Mouse (Mus musculus) neural tube, embryonic 11.5 days (tissue): ENCODE measurements at regions not wholly inside any gene's neighbourhood (a gene's known extent, or its start where the extent isn't known, plus 50 kb on each side); places are given as distances from the start of the nearest gene placed in this dataset.

Experiments used
- ATAC-seq: fragments of 200-750 bp; cut with Nextera tagmentation; 2 replicates; pipeline ENCODE4 v1.8.0; 2017; ENCODE audit warnings: moderate number of reproducible peaks, mild to moderate bottlenecking, moderate TSS enrichment, moderate library complexity; ENCODE audit not compliant: insufficient read depth, low FRiP score, low TSS enrichment
- DNase-seq: peaks from one replicate; pipeline ENCODE4 v3.0.0-alpha.2; 2015; ENCODE audit warnings: low spot score
- H3K27ac ChIP-seq: fragments of 300-500 bp; sonication (generic); 2 replicates; pipeline ENCODE4 v1.5.1; 2014; ENCODE audit warnings: low read depth, mild to moderate bottlenecking, low read length
- H3K27me3 ChIP-seq: fragments of 300-500 bp; sonication (generic); 2 replicates; pipeline ENCODE4 v1.6.1; 2014; ENCODE audit warnings: mild to moderate bottlenecking, low read length, mixed read lengths; ENCODE audit not compliant: control insufficient read depth, insufficient read depth
- H3K36me3 ChIP-seq: fragments of 300-500 bp; sonication (generic); 2 replicates; pipeline ENCODE4 v1.6.1; 2014; ENCODE audit warnings: mild to moderate bottlenecking, low read length, moderate library complexity, mixed read lengths; ENCODE audit not compliant: control insufficient read depth, insufficient read depth
- H3K4me1 ChIP-seq: fragments of 300-500 bp; sonication (generic); 2 replicates; pipeline ENCODE4 v1.6.1; 2014; ENCODE audit warnings: low read length, mixed read lengths; ENCODE audit not compliant: control insufficient read depth, insufficient read depth
- H3K4me2 ChIP-seq: fragments of 300-500 bp; sonication (generic); 2 replicates; pipeline ENCODE4 v1.6.1; 2014; ENCODE audit warnings: low read depth, mild to moderate bottlenecking, moderate library complexity
- H3K4me3 ChIP-seq: fragments of 300-500 bp; sonication (generic); 2 replicates; pipeline ENCODE4 v1.5.1; 2014; ENCODE audit warnings: low read depth, low read length
- H3K9ac ChIP-seq: fragments of 300-500 bp; sonication (generic); 2 replicates; pipeline ENCODE4 v1.6.1; 2014; ENCODE audit warnings: mild to moderate bottlenecking, low read length
- H3K9me3 ChIP-seq: fragments of 300-500 bp; sonication (generic); 2 replicates; pipeline ENCODE4 v1.6.1; 2016; ENCODE audit warnings: low read length; ENCODE audit not compliant: control insufficient read depth
- WGBS: fragments of 180-500 bp; shearing (Covaris S2); extraction: QIAGEN DNeasy Blood & Tissue Kit; methylation state at CpG from one replicate; pipeline ENCODE4 v1.1.7; 2014; 5-methylcytosine and 5-hydroxymethylcytosine counted together

DNA sequence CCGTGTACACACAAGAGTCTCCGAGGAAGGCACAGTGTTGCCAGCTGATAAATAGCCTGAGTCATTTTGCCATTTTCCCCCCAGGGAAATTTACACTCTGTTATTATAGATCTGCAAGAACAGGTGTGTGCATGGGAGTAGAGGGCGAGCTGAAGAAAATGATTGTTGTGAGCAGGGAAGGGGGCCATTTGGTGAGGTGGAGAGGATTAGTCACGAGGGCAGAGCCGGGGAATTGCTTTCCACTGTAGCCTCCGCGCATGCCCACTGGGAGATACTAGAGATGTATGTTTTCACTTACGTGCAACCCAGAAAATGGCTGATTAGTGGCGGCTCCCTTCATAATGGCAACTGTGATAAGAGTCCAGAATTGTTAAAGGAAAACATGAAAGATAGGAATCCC is 185.3 kb upstream of the Krr1 start:
- Histone ChIP-seq H3K27me3 (no peaks in the 10 kb centered on the region), H3K9ac (no peak overlapping the region; the same call in 1 of the 2 replicates), H3K4me2 (no peak overlapping the region), H3K36me3 (no peaks in the 10 kb centered on the region), H3K4me3 (no peak overlapping the region), H3K27ac (no peak overlapping the region), H3K9me3 (no peaks in the 10 kb centered on the region), H3K4me1 (peaks cover 3% of the 10 kb centered on the region; the same call in 1 of the 2 replicates)
- 63% methylated on average over 9 of the region's 9 CpGs for WGBS
- ATAC-seq (no peak), DNase-seq (no peak)

DNA sequence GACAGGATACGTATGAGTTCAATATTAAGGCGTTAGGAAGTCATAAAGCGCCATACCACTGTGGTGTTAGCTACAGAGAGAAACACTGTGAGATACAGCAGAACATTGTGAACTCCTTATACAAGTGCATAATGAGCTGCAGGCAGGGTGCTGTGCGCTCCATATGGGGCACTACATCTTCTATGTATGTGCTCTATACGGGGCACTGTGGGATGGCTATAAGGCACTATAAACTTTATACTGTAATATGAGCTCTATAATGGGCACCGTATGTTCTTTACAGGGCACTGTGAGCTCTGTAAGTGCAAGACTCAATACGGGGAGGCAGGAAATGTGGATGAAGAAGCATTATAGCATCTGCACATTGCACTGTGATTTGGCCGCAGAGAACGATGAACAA is 183.2 kb upstream of the Krr1 start:
- Histone ChIP-seq H3K4me1 (0 out of 2 replicates have a peak, but pooled peaks cover 3% of the 10 kb centered on the region), H3K27ac (no peak overlapping the region), H3K27me3 (no peaks in the 10 kb centered on the region), H3K9ac (no peak overlapping the region), H3K36me3 (no peaks in the 10 kb centered on the region), H3K4me3 (no peak overlapping the region), H3K9me3 (no peaks in the 10 kb centered on the region), H3K4me2 (no peak overlapping the region)
- no peak for DNase-seq
- 90% methylated on average over 9 of the region's 9 CpGs for WGBS
- no peak for ATAC-seq

DNA sequence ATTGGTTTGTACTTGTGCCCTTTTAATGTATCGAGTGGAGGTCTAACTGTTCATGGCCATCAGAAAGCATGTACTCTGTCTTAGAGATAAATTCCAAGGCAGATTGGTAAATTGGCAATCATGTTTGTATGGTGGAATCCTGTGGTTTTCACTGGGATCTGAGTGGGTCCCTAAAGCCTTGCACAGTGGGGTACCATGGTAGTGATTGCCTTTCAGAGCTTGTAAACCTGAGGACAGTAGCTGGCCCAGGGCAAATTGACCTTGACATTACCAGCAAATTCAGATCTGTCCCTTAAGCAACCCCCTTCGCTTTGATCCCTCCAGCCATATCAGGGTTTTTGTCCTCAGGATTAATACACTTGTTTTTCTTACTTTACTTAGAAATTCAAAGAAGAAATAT is 181.6 kb upstream of the Krr1 start:
- Histone ChIP-seq H3K9me3 (no peaks in the 10 kb centered on the region), H3K9ac (no peak overlapping the region), H3K36me3 (no peaks in the 10 kb centered on the region), H3K4me2 (no peak overlapping the region), H3K27me3 (no peaks in the 10 kb centered on the region), H3K27ac (no peak overlapping the region), H3K4me3 (no peak overlapping the region), H3K4me1 (0 out of 2 replicates have a peak, but pooled peaks cover 3% of the 10 kb centered on the region)
- 91% methylated on average over 2 of the region's 2 CpGs for WGBS
- no peak for DNase-seq
- ATAC-seq = no peak

DNA sequence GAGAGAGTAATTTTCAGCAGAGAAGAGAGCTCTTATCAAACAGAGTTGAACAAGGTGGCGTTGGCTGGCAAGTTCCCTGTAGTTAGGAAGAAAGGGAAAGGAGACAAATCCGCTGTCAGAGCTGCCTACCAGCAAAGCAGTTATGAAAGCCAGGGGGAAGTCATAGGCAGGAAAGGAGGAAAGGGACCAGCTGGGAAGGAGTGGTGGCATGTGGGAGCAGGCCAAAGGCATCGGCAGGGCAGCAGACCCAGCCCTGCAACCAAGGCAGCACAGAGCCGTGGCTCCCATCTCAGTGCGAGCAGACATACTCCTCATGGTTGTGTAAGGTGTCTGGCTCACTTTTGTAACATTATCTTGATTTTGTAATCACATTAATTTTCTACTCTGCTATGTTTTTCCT is 177.4 kb upstream of the Krr1 start:
- Histone ChIP-seq H3K9ac (no peak overlapping the region), H3K4me3 (no peak overlapping the region), H3K4me1 (peaks cover 2% of the 10 kb centered on the region; the same call in 1 of the 2 replicates), H3K9me3 (no peaks in the 10 kb centered on the region), H3K27me3 (no peaks in the 10 kb centered on the region), H3K36me3 (no peaks in the 10 kb centered on the region), H3K27ac (no peak overlapping the region), H3K4me2 (no peak overlapping the region)
- WGBS = 80% methylated on average over 5 of the region's 5 CpGs
- no peak for DNase-seq
- ATAC-seq = no peak

DNA sequence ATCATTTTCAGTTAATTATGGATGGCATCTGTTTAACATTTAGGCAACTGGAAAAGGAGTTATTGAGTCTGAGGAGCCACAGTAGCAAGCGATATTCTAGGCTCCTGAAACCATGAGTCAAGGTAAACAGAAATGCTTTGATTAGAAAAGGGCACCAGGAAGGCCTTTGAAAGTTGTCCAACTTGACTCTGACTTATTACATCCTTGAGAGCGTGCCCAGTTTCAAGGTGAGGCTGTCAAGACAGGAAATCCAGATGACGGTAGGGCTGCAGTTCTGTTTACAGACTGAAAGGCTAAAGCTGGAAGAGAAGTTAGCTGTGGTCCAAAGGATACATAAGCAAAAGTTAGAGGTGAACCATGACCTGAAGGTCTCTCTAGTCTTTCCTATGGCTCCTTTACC is 176.7 kb upstream of the Krr1 start:
- H3K27me3 ChIP-seq = no peaks in the 10 kb centered on the region
- no peak overlapping the region for H3K9ac ChIP-seq
- no peak overlapping the region for H3K27ac ChIP-seq
- WGBS = 77% methylated on average over 3 of the region's 3 CpGs
- H3K4me2 ChIP-seq = no peak overlapping the region
- DNase-seq (no peak), ATAC-seq (no peak)
- H3K9me3 ChIP-seq = no peaks in the 10 kb centered on the region
- no peaks in the 10 kb centered on the region for H3K36me3 ChIP-seq
- H3K4me1 ChIP-seq = peaks cover 8% of the 10 kb centered on the region; the same call in 1 of the 2 replicates
- no peak overlapping the region for H3K4me3 ChIP-seq

DNA sequence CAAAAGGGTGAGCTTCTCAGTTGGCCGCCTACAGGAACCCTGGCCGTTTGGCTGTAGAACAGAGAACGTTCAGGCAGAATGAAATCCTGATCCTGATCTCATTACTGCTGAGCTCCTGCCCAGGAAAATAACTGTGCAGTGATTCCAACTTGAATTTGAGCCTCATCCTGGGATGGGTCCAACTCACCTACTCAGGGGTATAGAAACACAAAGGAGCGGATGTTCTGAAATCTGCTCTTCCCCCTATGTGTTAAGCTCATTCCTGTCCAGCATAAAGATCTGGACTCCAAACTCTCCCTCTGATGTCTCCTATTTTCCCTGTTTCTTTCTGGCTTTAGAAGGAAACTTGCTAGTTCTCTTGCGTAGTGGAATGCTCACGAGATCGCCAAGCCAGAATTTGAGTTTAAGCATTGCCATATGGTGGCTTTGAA is 173.6 kb upstream of the Krr1 start:
- Histone ChIP-seq H3K36me3 (no peaks in the 10 kb centered on the region), H3K9me3 (no peaks in the 10 kb centered on the region), H3K4me1 (peaks cover 14% of the 10 kb centered on the region; the same call in 1 of the 2 replicates), H3K4me2 (no peak overlapping the region), H3K4me3 (no peak overlapping the region), H3K27me3 (no peaks in the 10 kb centered on the region), H3K27ac (no peak overlapping the region), H3K9ac (no peak overlapping the region)
- DNase-seq (no peak), ATAC-seq (no peak)
- 84% methylated on average over 7 of the region's 7 CpGs for WGBS

DNA sequence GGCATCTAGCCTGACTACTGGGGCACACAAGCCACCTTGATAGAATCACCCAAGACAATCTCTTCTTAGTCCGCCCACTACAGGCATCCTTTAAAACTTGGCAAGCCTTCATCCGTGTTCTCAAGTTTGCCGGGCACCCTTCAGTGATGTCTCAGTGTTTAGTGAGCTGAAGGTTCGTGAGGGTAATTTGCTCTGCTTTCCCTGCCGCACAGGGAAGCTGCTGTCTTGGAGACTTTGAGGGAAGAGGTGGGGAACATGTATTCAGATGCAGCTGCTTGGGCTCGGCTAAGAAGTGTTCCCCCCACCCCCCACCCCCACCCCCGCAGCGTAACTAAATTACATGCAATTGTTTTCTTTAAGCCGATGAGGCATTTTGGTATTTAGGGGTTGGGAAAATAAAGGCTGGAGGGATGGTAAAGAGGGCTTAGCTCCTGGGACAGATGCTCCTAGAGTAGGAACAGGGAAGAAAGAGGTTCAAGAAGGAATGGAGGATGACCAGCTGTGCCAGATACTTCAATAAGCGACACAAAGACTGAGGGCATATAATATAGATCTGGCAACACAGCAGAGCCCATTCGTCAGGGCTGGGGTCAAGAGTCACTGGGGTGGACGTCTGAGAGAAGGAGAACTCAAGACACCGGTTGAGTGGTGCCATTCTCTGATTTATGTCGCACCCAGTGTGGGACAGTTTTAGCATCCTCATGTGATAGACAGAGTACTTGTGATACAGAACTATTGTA is 172.4 kb upstream of the Krr1 start:
- ATAC-seq (no peak), DNase-seq (no peak)
- H3K36me3 ChIP-seq = no peaks in the 10 kb centered on the region
- H3K27me3 ChIP-seq = no peaks in the 10 kb centered on the region
- H3K4me2 ChIP-seq = no peak overlapping the region
- 25% methylated on average over 14 of the region's 14 CpGs for WGBS
- H3K4me1 ChIP-seq = peaks cover 14% of the 10 kb centered on the region; the same call in 1 of the 2 replicates
- H3K9me3 ChIP-seq = no peaks in the 10 kb centered on the region
- H3K27ac ChIP-seq = no peak overlapping the region
- no peak overlapping the region for H3K9ac ChIP-seq
- H3K4me3 ChIP-seq = no peak overlapping the region

DNA sequence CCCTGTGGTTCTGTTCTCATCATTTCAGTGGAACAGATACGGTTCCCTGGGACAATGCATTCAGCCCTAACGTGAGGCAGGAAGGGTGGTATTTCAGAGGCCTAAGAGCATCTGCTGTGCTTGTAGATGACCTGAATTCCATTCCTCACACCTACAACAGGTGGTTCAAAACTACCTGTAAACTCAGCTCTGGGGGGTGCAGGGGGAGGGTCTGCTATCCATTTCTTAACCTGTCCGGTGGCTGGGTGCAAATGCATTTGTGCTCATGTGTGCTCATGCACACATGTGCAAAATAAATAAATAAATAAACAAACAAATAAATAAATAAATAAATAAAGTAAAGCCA is 171.9 kb upstream of the Krr1 start:
- Histone ChIP-seq H3K4me1 (peaks cover 14% of the 10 kb centered on the region; the same call in 1 of the 2 replicates), H3K4me2 (no peak overlapping the region), H3K9me3 (no peaks in the 10 kb centered on the region), H3K9ac (no peak overlapping the region), H3K36me3 (no peaks in the 10 kb centered on the region), H3K4me3 (no peak overlapping the region), H3K27ac (no peak overlapping the region), H3K27me3 (no peaks in the 10 kb centered on the region)
- DNase-seq (no peak), ATAC-seq (no peak)
- 48% methylated on average over 3 of the region's 3 CpGs for WGBS

DNA sequence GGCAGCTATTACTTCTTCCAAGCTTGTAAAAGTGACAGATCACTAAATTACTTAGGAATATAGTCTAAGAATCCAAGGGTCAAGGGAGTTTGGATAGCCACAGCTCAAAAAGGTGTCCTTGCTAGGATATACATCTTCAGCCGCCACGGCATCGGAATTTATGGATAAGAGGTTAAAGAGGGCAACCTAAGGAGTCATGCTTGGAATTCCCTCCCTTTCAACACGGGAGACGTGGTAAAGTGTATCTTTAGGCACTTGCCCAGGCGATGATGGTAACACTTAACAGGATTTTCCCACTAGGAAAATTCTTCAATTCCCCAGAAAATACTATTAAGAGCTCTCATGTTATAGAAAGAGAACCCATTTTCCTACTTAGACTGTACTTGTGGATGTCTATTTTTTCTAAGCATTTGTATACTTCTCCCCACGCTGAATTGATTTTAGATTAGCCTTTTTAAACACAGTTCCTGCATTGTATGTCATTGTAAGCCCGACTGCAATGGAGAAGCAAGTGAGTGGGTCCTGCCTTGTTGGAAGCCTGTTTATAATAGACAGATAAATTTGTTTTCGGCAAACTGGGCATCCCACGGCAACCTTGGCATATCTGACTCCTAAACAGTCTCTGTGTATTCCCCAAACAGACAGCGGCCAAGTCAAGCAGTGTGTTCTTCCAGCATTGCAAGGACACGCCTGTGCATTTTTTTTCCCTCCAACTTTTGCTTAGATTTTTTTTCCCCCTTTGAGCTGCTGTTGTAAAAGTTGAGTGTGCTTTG is 171.3 kb upstream of the Krr1 start:
- Histone ChIP-seq H3K9ac (no peak overlapping the region), H3K9me3 (no peaks in the 10 kb centered on the region), H3K27me3 (no peaks in the 10 kb centered on the region), H3K4me1 (peaks cover 14% of the 10 kb centered on the region; the same call in 1 of the 2 replicates), H3K27ac (no peak overlapping the region), H3K4me3 (no peak overlapping the region), H3K4me2 (no peak overlapping the region), H3K36me3 (no peaks in the 10 kb centered on the region)
- DNase-seq = no peak
- WGBS = 34% methylated on average over 12 of the region's 12 CpGs
- no peak for ATAC-seq
